Mouse (Mus musculus) kidney, adult 18-20 months (tissue): ENCODE measurements at regions not wholly inside any gene's neighbourhood (a gene's known extent, or its start where the extent isn't known, plus 50 kb on each side); places are given as distances from the start of the nearest gene placed in this dataset.

Source experiments
- DNase-seq: peaks from one replicate; pipeline ENCODE4 v3.0.0; 2021

GRCm38 (mm10) chr1:133549816-133550215 is 60.3 kb downstream of the Snrpe start:
- DNase-seq: no peak

GRCm38 (mm10) chr1:133548971-133549370 is 61.1 kb downstream of the Snrpe start:
- no peak for DNase-seq

GRCm38 (mm10) chr1:133547541-133547940 is 62.5 kb downstream of the Snrpe start:
- DNase-seq: no peak

- DNase-seq: no peak
Observed at GRCm38 (mm10) chr1:133544996-133545395, 65.1 kb downstream of the Snrpe start.

- DNase-seq: no peak
Observed at GRCm38 (mm10) chr1:133543751-133544150, 66.3 kb downstream of the Snrpe start.

GRCm38 (mm10) chr1:133541996-133542775 is 67.9 kb downstream of the Snrpe start:
- DNase-seq: no peak

- no peak for DNase-seq
Observed at GRCm38 (mm10) chr1:133530698-133531097, 79.4 kb downstream of the Snrpe start.

GRCm38 (mm10) chr1:133529817-133530216 is 80.3 kb downstream of the Snrpe start:
- no peak for DNase-seq

- no peak for DNase-seq
Observed at GRCm38 (mm10) chr1:133527651-133528385, 82.3 kb downstream of the Snrpe start.

GRCm38 (mm10) chr1:133522825-133523224 is 87.3 kb downstream of the Snrpe start:
- no peak for DNase-seq

GRCm38 (mm10) chr1:133520652-133521051 is 89.4 kb downstream of the Snrpe start:
- no peak for DNase-seq

- no peak for DNase-seq
Observed at GRCm38 (mm10) chr1:133517020-133517419, 92.8 kb upstream of the Sox13 start.

GRCm38 (mm10) chr1:133504116-133504515 is 79.9 kb upstream of the Sox13 start:
- DNase-seq: no peak

- DNase-seq: no peak
Observed at GRCm38 (mm10) chr1:133503336-133503735, 79.2 kb upstream of the Sox13 start.

- no peak for DNase-seq
Observed at GRCm38 (mm10) chr1:133501016-133501415, 76.8 kb upstream of the Sox13 start.

GRCm38 (mm10) chr1:133492986-133493741 is 69.0 kb upstream of the Sox13 start:
- DNase-seq: peak; percentile 57

GRCm38 (mm10) chr1:133492291-133492985 is 68.3 kb upstream of the Sox13 start:
- no peak for DNase-seq

- no peak for DNase-seq
Observed at GRCm38 (mm10) chr1:133491857-133492290, 67.7 kb upstream of the Sox13 start.

GRCm38 (mm10) chr1:133487171-133487901 is 63.2 kb upstream of the Sox13 start:
- no peak for DNase-seq

- DNase-seq: no peak
Observed at GRCm38 (mm10) chr1:133486370-133486769, 62.2 kb upstream of the Sox13 start.

GRCm38 (mm10) chr1:133482891-133483290 is 58.7 kb upstream of the Sox13 start:
- peak; percentile 44 for DNase-seq

- no peak for DNase-seq
Observed at GRCm38 (mm10) chr1:133474546-133474945, 50.4 kb upstream of the Sox13 start.
